8 mouse cellular contexts compared by ENCODE assay signal in the genomic region with DNA sequence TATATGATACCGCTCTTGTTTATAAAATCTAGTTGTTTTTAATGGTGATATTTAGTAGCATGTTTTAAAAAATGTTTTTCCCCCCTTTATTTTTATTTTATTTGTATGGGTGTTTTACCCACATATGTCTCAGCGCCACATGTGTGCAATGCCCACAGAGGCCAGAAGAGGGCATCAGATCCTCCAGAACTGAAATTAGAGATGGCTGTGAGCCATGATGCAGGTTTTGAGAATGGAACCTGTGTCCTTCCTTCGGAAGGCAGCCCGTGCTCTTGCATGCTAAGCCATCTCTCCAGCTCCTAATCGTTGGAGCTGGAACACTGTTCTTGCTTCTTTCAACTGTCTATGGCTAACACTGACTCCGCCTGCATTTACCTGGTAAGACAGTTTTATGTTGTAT. TPM values are rescaled to one million over a fixed set of nuclear protein-coding genes. Genes with fewer than 3 reads are reported as not detected.
DNase-seq lines count a peak whose midpoint lies in the region; ATAC-seq and TF ChIP-seq lines count a peak whose summit lies in the region.

No protein-coding gene starts in this region.

- H3K4me3 ChIP-seq in olfactory bulb, adult 2 months (ENCODE audit: insufficient read depth, low read depth, low read length), result no peak overlapping the region

- DNase-seq in layer of hippocampus, adult 11-12 months (ENCODE audit: low spot score), result peak; percentile 53
- DNase-seq in layer of hippocampus, adult 9-11 months, result no peak
- DNase-seq in Patski (ENCODE audit: low read depth, low spot score), result no peak
- DNase-seq in cerebellum, adult 9-11 months, result peak; percentile 38
- peak; percentile 37 to 60 for DNase-seq in left cerebral cortex, postnatal 10 days (ENCODE audit: extremely low spot score in 1 of 2, low spot score in 2 of 2)
- no peak for DNase-seq in yolk sac, embryonic 10.5 days (ENCODE audit: low spot score)

- in situ Hi-C loops in Patski (cut with MboI; ENCODE audit: low pct_unique_long_range_greater_than_20kb), result loop anchor here (5.0 to 10.0 kb wide), 3 partner anchors 96 to 424 kb away; no protein-coding TSS in a partner anchor

- POLR2A ChIA-PET in Patski (lab: Charles Lee), result no interaction called here

- no peaks in the 10 kb centered on the region for H3K27me3 ChIP-seq in Patski

- TF ChIP-seq CTCF in Patski (IDR thresholded peaks at IDR 0.05), result peak; percentile 95
- peak; percentile 41; the same call in 1 of the 2 replicates for TF ChIP-seq CTCF in olfactory bulb, adult 2 months (IDR thresholded peaks at IDR 0.05; ENCODE audit: insufficient read depth, low read depth, low read length)

- no peak overlapping the region for H3K27ac ChIP-seq in olfactory bulb, adult 2 months (ENCODE audit: insufficient read depth, low read depth, low read length)

- CTCF ChIA-PET in Patski (lab: Charles Lee), result interaction anchor here (0.7 to 3.1 kb wide), 8 partner anchors 12 to 351 kb away, joined by 3 to 36 read pairs (median 3); no protein-coding TSS in a partner anchor

- WGBS in olfactory bulb, adult 2 months, result 63% methylated on average over 6 of the region's 6 CpGs

- TF ChIP-seq POLR2A in olfactory bulb, adult 2 months (IDR thresholded peaks at IDR 0.05; ENCODE audit: insufficient read depth, low read depth, low read length), result no peak

- ATAC-seq in Patski, result no peak
- peak; percentile 50; the same call in 1 of the 2 replicates for ATAC-seq in granulocyte monocyte progenitor cell, adult 5-6 weeks (replicated peaks; ENCODE audit: poor library complexity, severe bottlenecking)

- H3K4me1 ChIP-seq in olfactory bulb, adult 2 months (ENCODE audit: control insufficient read depth, insufficient read depth, low read length), result 0 out of 2 replicates have a peak, but pooled peaks cover 2% of the 10 kb centered on the region

- intact Hi-C loops in left cerebral cortex, postnatal 10 days (cut with DNase I), result loop anchor here (5.0 kb wide), 1 partner anchor 101 kb away; a partner anchor contains a TSS

RNA-seq across cellular contexts. Expression of a gene that starts 33.8 kb away (rescaled TPM):
- polyA plus RNA-seq in Patski (2021), result 12.3 TPM
- total RNA-seq in granulocyte monocyte progenitor cell, adult 5-6 weeks (2014; fragmentation: Nextera tagmentation), result 2.3 and 2.4 TPM in 2 replicates
- total RNA-seq in granulocyte monocyte progenitor cell, adult 5-6 weeks (2017), result 4.0 and 5.2 TPM in 2 replicates
- 1 to 10 TPM; 1.4 to 1.7 TPM for total RNA-seq in left cerebral cortex, postnatal 10 days (2021)
- polyA plus RNA-seq in olfactory bulb, adult 2 months (2012; ENCODE audit: insufficient read depth, insufficient read length, low replicate concordance, missing spikeins), result not detected in 2 replicates

RNA-seq across cellular contexts. Expression of a gene that starts 34.0 kb away (rescaled TPM):
- 5.1 TPM for polyA plus RNA-seq in Patski (2021)
- total RNA-seq in granulocyte monocyte progenitor cell, adult 5-6 weeks (2014; fragmentation: Nextera tagmentation), result 5.1 and 6.4 TPM in 2 replicates
- total RNA-seq in granulocyte monocyte progenitor cell, adult 5-6 weeks (2017), result 1.4 and 3.0 TPM in 2 replicates
- 10 to 100 TPM; 39.5 to 40.9 TPM for total RNA-seq in left cerebral cortex, postnatal 10 days (2021)
- polyA plus RNA-seq in olfactory bulb, adult 2 months (2012; ENCODE audit: insufficient read depth, insufficient read length, low replicate concordance, missing spikeins), result not detected in 2 replicates

Comparison
In these comparisons a context has a peak if more than half of its experiments do, and no peak if none do; other contexts are left out.
1. DNase-seq: peak in layer of hippocampus, adult 11-12 months (single experiment), cerebellum, adult 9-11 months (single experiment) and left cerebral cortex, postnatal 10 days (2 of 2); none in layer of hippocampus, adult 9-11 months (single experiment), Patski (single experiment) and yolk sac, embryonic 10.5 days (single experiment).
2. RNA of a gene that starts 34.0 kb away (total RNA-seq): 39.5 to 40.9 TPM in left cerebral cortex, postnatal 10 days; 1.4 to 6.4 TPM in granulocyte monocyte progenitor cell, adult 5-6 weeks; every median in the first group is over 4 times any median in the second.